Mouse (Mus musculus): ENCODE results near the gene Mrpl54. TPM values are rescaled to one million over a fixed set of nuclear protein-coding genes. Genes with fewer than 3 reads are reported as not detected.

Gene Mrpl54
- polyA plus RNA-seq, 1 experiment from 2014 or later: 249 TPM

DNA sequence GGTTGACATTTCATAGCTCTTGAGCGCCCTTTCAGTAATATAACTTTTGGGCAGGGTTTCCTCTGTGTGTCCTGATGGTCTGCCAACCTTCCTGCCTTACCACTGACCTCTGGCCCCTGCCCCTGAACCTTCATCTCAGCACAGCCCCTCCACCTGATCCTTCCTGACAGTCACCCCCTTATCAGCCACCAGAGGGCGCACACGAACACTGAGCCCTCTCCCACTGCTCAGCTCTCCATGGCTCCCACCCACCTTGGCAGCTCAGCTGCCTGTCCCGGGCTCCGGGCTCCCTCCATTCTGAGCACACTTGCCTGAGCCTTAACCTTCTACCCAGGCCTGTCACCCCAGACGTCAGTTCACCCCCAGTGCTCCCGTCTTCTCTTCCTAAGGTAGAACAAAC lies 22.5 kb upstream of the Mrpl54 start:
- Histone ChIP-seq H3K4me1 (ENCODE audit: control insufficient read depth, insufficient read depth, low read length) (peaks cover 23% of the 10 kb centered on the region), H3K4me2 (ENCODE audit: low read depth, low read length) (peak overlapping the region; percentile 61), H3K36me3 (ENCODE audit: control insufficient read depth, insufficient read depth, low read length) (no peaks in the 10 kb centered on the region), H3K27me3 (replicated peaks; ENCODE audit: control insufficient read depth, insufficient read depth, low read length) (peaks cover 7% of the 10 kb centered on the region; the same call in 1 of the 2 replicates), H3K9me3 (ENCODE audit: control insufficient read depth, low read length) (no peaks in the 10 kb centered on the region), H3K27ac (ENCODE audit: low read length) (peak overlapping the region; percentile 86), H3K9ac (ENCODE audit: low read depth, low read length) (peak overlapping the region; percentile 73), H3K4me3 (ENCODE audit: low read length) (peak overlapping the region; percentile 55)
- 0 out of 2 replicates have a peak, but pooled peaks have one; percentile 6 for ATAC-seq
- 3% methylated on average over 7 of the region's 7 CpGs for WGBS

DNA sequence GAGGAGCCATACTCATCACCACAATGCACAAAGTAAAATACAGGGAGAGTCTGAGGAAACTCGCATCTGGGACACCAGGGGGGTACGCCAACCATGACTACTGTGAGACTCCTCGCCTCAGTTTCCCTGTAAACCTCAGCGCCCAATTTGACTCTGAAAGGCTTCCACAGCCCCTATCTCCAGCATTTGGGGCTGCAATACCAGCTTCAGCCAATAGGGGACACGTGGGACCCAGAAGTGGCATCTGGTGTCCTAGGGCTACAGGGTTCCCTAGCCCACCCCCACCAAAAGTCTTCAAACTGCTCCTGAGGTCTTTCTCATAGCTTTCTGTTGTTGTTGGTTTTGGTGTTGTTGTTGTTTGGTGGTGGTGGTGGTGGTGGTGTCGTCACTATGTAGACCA lies 21.9 kb upstream of the Mrpl54 start:
- Histone ChIP-seq H3K4me2 (ENCODE audit: low read depth, low read length) (no peak overlapping the region), H3K36me3 (ENCODE audit: control insufficient read depth, insufficient read depth, low read length) (no peaks in the 10 kb centered on the region), H3K27ac (ENCODE audit: low read length) (peak overlapping the region; percentile 4), H3K9ac (ENCODE audit: low read depth, low read length) (peak overlapping the region; percentile 22; the same call in 1 of the 2 replicates), H3K4me3 (ENCODE audit: low read length) (no peak overlapping the region), H3K9me3 (ENCODE audit: control insufficient read depth, low read length) (no peaks in the 10 kb centered on the region), H3K27me3 (replicated peaks; ENCODE audit: control insufficient read depth, insufficient read depth, low read length) (peaks cover 10% of the 10 kb centered on the region; the same call in 1 of the 2 replicates), H3K4me1 (ENCODE audit: control insufficient read depth, insufficient read depth, low read length) (peaks cover 20% of the 10 kb centered on the region)
- ATAC-seq: no peak
- 43% methylated on average over 6 of the region's 6 CpGs for WGBS

DNA sequence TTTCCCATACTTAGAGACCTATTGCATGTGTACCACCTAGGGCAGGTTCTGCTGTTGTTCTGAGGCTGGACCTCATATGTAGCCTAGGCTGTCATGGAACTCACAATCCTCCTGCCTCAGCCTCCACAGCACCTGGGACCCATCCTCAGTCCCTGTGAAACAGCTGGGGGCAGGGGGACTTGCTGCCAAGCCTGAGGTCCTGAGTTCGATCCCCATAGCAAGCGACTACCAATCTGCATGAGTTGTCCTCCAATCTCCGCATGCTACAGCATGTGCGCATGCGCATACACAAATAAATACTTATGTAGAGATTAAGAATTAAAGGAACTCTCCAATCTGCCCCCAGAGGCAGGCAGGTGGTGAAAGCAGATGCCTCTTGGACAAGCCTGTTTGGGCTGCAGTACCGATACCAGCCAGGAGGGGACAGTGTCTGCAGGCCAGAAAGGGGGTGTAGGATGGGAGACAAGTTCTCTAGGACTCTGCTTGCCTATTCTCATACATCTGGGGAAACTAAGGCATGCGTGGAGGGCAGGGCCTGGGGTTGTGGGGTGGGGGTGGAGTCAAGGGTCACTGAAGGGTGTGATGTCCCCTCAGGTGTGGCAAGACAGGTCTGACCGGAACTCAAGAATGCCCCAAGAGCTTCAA lies 20.9 kb upstream of the Mrpl54 start:
- Histone ChIP-seq H3K9ac (ENCODE audit: low read depth, low read length) (peak overlapping the region; percentile 24; the same call in 1 of the 2 replicates), H3K4me1 (ENCODE audit: control insufficient read depth, insufficient read depth, low read length) (peaks cover 19% of the 10 kb centered on the region), H3K4me2 (ENCODE audit: low read depth, low read length) (no peak overlapping the region), H3K27me3 (replicated peaks; ENCODE audit: control insufficient read depth, insufficient read depth, low read length) (peaks cover 10% of the 10 kb centered on the region; the same call in 1 of the 2 replicates), H3K36me3 (ENCODE audit: control insufficient read depth, insufficient read depth, low read length) (no peaks in the 10 kb centered on the region), H3K9me3 (ENCODE audit: control insufficient read depth, low read length) (no peaks in the 10 kb centered on the region), H3K4me3 (ENCODE audit: low read length) (no peak overlapping the region), H3K27ac (ENCODE audit: low read length) (peak overlapping the region; percentile 85)
- 62% methylated on average over 8 of the region's 8 CpGs for WGBS
- ATAC-seq: no peak

DNA sequence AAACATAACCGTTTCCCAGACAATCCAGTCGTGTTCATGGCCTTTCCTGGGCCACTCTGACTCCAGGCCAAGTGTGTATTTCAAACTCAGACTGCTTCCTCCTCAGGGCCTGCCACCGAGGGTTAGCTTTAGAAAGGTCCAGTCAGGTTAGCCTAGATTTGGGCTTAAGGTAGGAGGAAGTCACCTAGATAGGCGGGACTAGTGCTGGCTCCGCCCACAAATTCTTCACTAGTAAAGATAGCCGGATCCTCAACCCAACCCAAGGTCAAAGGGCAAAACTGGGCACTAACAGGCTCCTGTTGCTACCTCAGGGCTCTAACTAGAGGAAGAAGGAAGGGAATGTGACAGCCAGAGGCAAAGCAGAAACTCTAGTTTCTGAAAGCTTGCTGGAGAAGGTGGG lies 19.9 kb upstream of the Mrpl54 start:
- ATAC-seq: peak; percentile 32
- peak overlapping the region; percentile 76 for H3K9ac ChIP-seq (ENCODE audit: low read depth, low read length)
- H3K36me3 ChIP-seq (ENCODE audit: control insufficient read depth, insufficient read depth, low read length): no peaks in the 10 kb centered on the region
- peaks cover 10% of the 10 kb centered on the region; the same call in 1 of the 2 replicates for H3K27me3 ChIP-seq (replicated peaks; ENCODE audit: control insufficient read depth, insufficient read depth, low read length)
- 27% methylated on average over 6 of the region's 6 CpGs for WGBS
- no peaks in the 10 kb centered on the region for H3K9me3 ChIP-seq (ENCODE audit: control insufficient read depth, low read length)
- H3K27ac ChIP-seq (ENCODE audit: low read length): peak overlapping the region; percentile 85
- peaks cover 19% of the 10 kb centered on the region for H3K4me1 ChIP-seq (ENCODE audit: control insufficient read depth, insufficient read depth, low read length)
- peak overlapping the region; percentile 66 for H3K4me3 ChIP-seq (ENCODE audit: low read length)
- H3K4me2 ChIP-seq (ENCODE audit: low read depth, low read length): peak overlapping the region; percentile 79

DNA sequence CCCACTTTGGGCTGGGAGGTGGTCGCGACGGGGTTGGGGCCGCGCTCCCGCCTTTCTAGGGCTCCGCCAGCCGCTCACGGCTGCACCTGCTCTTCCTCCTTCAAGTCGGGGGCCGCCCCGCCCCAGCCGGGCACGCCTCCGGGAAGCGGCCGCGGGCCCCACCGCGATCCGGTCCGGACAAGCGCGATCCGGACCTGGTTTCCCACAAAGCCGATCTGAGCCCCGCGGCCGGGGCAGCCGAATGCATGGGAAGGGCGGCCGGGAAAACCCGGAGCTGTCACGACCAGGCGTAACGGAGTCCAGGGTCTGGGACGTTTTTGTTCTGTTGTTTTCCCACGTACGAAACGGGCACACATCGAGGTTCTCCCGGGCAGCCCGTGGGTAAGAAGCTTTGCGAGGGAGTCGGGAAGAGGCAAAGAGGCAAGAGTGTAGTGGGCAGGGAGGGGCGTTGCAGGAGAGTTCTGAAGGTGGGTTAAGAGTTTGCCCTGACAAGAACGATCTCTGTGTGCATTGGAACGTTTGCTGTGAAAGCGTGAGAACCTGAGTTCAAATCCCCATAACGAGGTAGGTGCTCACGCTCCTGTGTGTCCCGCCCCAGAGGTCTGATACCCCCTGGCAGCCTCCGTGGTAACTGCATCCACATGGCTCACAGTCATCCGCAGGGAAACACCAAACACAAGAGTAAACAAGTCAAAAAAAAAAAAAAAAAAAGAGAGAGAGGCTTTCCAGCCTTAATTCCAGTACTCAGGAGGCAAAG lies 19.1 kb upstream of the Mrpl54 start:
- peak; percentile 63 for ATAC-seq
- Histone ChIP-seq H3K4me1 (ENCODE audit: control insufficient read depth, insufficient read depth, low read length) (peaks cover 14% of the 10 kb centered on the region), H3K27ac (ENCODE audit: low read length) (peak overlapping the region; percentile 85), H3K4me2 (ENCODE audit: low read depth, low read length) (peak overlapping the region; percentile 79), H3K9me3 (ENCODE audit: control insufficient read depth, low read length) (no peaks in the 10 kb centered on the region), H3K36me3 (ENCODE audit: control insufficient read depth, insufficient read depth, low read length) (peaks cover 4% of the 10 kb centered on the region; the same call in 1 of the 2 replicates), H3K4me3 (ENCODE audit: low read length) (peak overlapping the region; percentile 66), H3K9ac (ENCODE audit: low read depth, low read length) (peak overlapping the region; percentile 76), H3K27me3 (replicated peaks; ENCODE audit: control insufficient read depth, insufficient read depth, low read length) (peaks cover 10% of the 10 kb centered on the region; the same call in 1 of the 2 replicates)
- WGBS: 2% methylated on average over 51 of the region's 54 CpGs

DNA sequence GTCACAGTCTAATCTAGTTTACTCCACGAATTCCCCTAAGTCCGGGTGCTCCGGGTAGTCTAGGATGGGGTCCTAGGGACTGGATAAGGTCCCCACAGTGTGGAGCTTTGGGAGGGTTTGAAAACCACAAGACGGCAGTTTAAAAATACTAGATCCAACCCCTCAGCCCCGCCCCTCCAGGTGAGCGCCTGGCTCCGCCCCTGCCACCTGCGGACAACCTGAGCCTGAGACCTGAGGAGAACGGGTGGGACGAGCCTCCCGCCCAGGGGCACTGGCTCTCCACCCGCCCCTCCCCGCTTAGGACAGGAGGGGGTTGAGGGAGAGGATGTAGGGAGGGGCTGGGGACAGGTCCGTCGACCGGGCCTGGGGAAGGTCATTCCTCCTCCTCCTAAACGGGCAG lies 18.0 kb upstream of the Mrpl54 start:
- H3K27me3 ChIP-seq (replicated peaks; ENCODE audit: control insufficient read depth, insufficient read depth, low read length): peaks cover 10% of the 10 kb centered on the region; the same call in 1 of the 2 replicates
- peak; percentile 27 for ATAC-seq
- H3K4me1 ChIP-seq (ENCODE audit: control insufficient read depth, insufficient read depth, low read length): peaks cover 14% of the 10 kb centered on the region
- peak overlapping the region; percentile 66 for H3K4me3 ChIP-seq (ENCODE audit: low read length)
- H3K36me3 ChIP-seq (ENCODE audit: control insufficient read depth, insufficient read depth, low read length): peaks cover 11% of the 10 kb centered on the region; the same call in 1 of the 2 replicates
- peak overlapping the region; percentile 76 for H3K9ac ChIP-seq (ENCODE audit: low read depth, low read length)
- H3K9me3 ChIP-seq (ENCODE audit: control insufficient read depth, low read length): no peaks in the 10 kb centered on the region
- H3K27ac ChIP-seq (ENCODE audit: low read length): peak overlapping the region; percentile 85
- 9% methylated on average over 17 of the region's 17 CpGs for WGBS
- peak overlapping the region; percentile 79 for H3K4me2 ChIP-seq (ENCODE audit: low read depth, low read length)

DNA sequence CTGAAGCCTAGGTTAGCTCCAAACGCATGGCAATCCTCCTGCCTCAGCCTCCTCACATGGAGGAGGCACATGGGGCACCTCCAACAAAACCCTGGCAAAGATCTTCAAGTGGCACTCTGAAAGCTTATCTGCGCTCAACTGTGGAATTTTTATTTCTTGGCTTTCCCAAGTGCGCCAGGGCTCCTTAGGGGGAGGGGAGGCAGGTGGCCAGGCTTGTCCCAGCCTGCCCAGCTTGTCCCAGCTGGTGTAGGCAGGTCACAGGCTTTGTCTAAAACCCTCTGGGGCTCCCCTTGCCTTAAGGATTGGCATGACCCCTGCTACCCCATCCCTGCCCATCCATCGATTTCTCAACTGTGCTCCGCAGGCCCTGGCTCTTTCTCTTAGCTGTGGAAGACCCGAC lies 17.5 kb upstream of the Mrpl54 start:
- no peaks in the 10 kb centered on the region for H3K9me3 ChIP-seq (ENCODE audit: control insufficient read depth, low read length)
- H3K4me1 ChIP-seq (ENCODE audit: control insufficient read depth, insufficient read depth, low read length): peaks cover 14% of the 10 kb centered on the region
- peaks cover 11% of the 10 kb centered on the region; the same call in 1 of the 2 replicates for H3K36me3 ChIP-seq (ENCODE audit: control insufficient read depth, insufficient read depth, low read length)
- no peak for ATAC-seq
- peak overlapping the region; percentile 66 for H3K4me3 ChIP-seq (ENCODE audit: low read length)
- WGBS: 52% methylated on average over 6 of the region's 6 CpGs
- H3K27ac ChIP-seq (ENCODE audit: low read length): no peak overlapping the region
- peak overlapping the region; percentile 79 for H3K4me2 ChIP-seq (ENCODE audit: low read depth, low read length)
- H3K27me3 ChIP-seq (replicated peaks; ENCODE audit: control insufficient read depth, insufficient read depth, low read length): peaks cover 10% of the 10 kb centered on the region; the same call in 1 of the 2 replicates
- peak overlapping the region; percentile 45 for H3K9ac ChIP-seq (ENCODE audit: low read depth, low read length)

DNA sequence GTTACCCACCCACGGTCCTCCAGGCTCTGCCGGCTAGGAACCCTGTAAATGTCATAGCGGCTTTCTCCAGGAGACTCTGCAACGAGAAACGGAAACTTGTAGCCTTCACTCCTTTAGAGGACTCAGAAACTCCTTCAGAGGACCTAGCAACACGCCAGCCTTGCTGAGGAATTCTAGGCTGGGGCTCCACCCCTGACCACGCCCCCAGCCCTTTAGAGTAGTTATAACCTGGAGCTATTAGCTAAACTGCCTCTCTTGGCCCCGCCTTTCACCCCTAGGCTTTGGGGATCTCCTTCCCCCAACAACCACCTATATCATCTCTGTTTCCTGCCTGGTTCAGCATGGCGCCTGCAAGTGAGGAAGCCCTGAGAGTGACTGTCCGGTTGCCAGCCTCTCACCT lies 12.8 kb upstream of the Mrpl54 start:
- H3K4me3 ChIP-seq (ENCODE audit: low read length): no peak overlapping the region
- no peak overlapping the region for H3K27ac ChIP-seq (ENCODE audit: low read length)
- H3K27me3 ChIP-seq (replicated peaks; ENCODE audit: control insufficient read depth, insufficient read depth, low read length): peaks cover 5% of the 10 kb centered on the region; the same call in 1 of the 2 replicates
- peak overlapping the region; percentile 44; the same call in 1 of the 2 replicates for H3K9ac ChIP-seq (ENCODE audit: low read depth, low read length)
- H3K36me3 ChIP-seq (ENCODE audit: control insufficient read depth, insufficient read depth, low read length): peaks cover 16% of the 10 kb centered on the region; the same call in 1 of the 2 replicates
- H3K4me1 ChIP-seq (ENCODE audit: control insufficient read depth, insufficient read depth, low read length): peaks cover 6% of the 10 kb centered on the region
- no peaks in the 10 kb centered on the region for H3K9me3 ChIP-seq (ENCODE audit: control insufficient read depth, low read length)
- 42% methylated on average over 10 of the region's 10 CpGs for WGBS
- H3K4me2 ChIP-seq (ENCODE audit: low read depth, low read length): no peak overlapping the region
- ATAC-seq: no peak

DNA sequence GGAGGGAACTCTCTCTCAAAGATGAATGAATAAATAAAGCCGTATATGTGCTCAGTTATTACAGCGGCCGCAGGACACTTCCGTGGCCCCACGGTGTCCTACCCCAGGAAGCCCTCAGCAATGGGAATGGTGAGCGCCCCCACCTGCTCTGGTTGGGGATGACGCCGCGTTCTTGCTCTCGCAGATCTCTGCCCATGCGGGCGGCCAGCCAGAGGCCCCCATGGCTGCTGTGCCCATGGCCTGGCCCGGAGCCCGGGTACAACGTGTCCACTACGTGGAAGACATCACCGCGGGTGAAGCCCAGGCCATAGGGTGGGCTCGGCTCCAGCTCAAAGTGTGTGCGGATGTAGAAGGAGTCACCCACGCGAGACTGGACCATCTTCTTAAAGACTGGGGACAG lies 10.9 kb upstream of the Mrpl54 start:
- ATAC-seq: no peak
- Histone ChIP-seq H3K9ac (ENCODE audit: low read depth, low read length) (no peak overlapping the region), H3K4me1 (ENCODE audit: control insufficient read depth, insufficient read depth, low read length) (no peaks in the 10 kb centered on the region; the same call in 1 of the 2 replicates), H3K27me3 (replicated peaks; ENCODE audit: control insufficient read depth, insufficient read depth, low read length) (no peaks in the 10 kb centered on the region), H3K27ac (ENCODE audit: low read length) (no peak overlapping the region), H3K9me3 (ENCODE audit: control insufficient read depth, low read length) (no peaks in the 10 kb centered on the region), H3K4me2 (ENCODE audit: low read depth, low read length) (no peak overlapping the region), H3K4me3 (ENCODE audit: low read length) (no peak overlapping the region), H3K36me3 (ENCODE audit: control insufficient read depth, insufficient read depth, low read length) (peaks cover 28% of the 10 kb centered on the region)
- 80% methylated on average over 22 of the region's 22 CpGs for WGBS

All from intestine, embryonic 16.5 days (tissue).